Mouse (Mus musculus) heart, embryonic 10.5 days (tissue): ENCODE measurements around the gene Zbtb39. TPM values are rescaled to one million over a fixed set of nuclear protein-coding genes. Genes with fewer than 3 reads are reported as not detected.
"Not testable (repeated sequence)": the region's sequence is repeated elsewhere in the genome, so short reads cannot be mapped to it uniquely, and the experiment has no call there.

Experiments
- DNase-seq: peaks from one replicate; pipeline ENCODE4 v3.0.0-alpha.2; 2017; ENCODE audit warnings: low spot score
- H3K27ac ChIP-seq: fragments of 300-500 bp; sonication (generic); 2 replicates; pipeline ENCODE4 v1.5.1; 2016; ENCODE audit warnings: mild to moderate bottlenecking
- H3K27me3 ChIP-seq: fragments of 300-500 bp; sonication (generic); 2 replicates; pipeline ENCODE4 v1.6.1; 2016; ENCODE audit warnings: mild to moderate bottlenecking; ENCODE audit not compliant: poor library complexity, insufficient read depth, severe bottlenecking
- H3K36me3 ChIP-seq: fragments of 300-500 bp; sonication (generic); 2 replicates; pipeline ENCODE4 v1.6.1; 2016; ENCODE audit warnings: mild to moderate bottlenecking, moderate library complexity
- H3K4me1 ChIP-seq: fragments of 300-500 bp; sonication (generic); 2 replicates; pipeline ENCODE4 v1.6.1; 2016; ENCODE audit warnings: mild to moderate bottlenecking
- H3K4me3 ChIP-seq: fragments of 300-500 bp; sonication (generic); 2 replicates; pipeline ENCODE4 v1.5.1; 2016; ENCODE audit warnings: mild to moderate bottlenecking, moderate library complexity
- H3K9me3 ChIP-seq: fragments of 300-500 bp; sonication (generic); 2 replicates; pipeline ENCODE4 v1.6.1; 2016; ENCODE audit warnings: mild to moderate bottlenecking, moderate library complexity
- WGBS: fragments of 180-500 bp; shearing (Covaris S2); methylation state at CpG from one replicate; pipeline ENCODE4 v1.1.7; 2016; 5-methylcytosine and 5-hydroxymethylcytosine counted together
- polyA plus RNA-seq: library from polyadenylated mRNA; unstranded; fragments of >200 nt; fragmentation: Nextera tagmentation; extraction: Ambion mirVana; gene quantifications from 2 replicates; pipeline ENCODE4 v1.2.1, GENCODE M21; 2016

Gene Zbtb39
- polyA plus RNA-seq, 1 experiment from 2014 or later, result 4.9 TPM

DNA sequence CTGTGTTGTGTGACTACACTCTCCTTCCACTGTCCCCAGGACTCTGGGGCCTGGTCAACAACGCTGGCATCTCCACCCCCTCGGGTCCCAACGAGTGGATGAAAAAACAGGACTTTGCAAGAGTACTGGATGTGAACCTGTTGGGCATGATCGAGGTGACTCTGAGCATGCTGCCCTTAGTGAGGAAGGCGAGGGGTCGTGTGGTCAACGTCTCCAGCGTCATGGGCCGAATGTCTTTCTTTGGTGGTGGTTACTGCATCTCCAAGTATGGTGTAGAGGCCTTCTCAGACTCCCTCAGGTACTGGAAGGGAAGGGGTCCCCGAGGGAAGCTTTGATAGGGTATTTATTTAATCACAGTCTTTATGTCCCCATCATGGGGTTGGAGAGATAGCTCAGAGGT lies 23.6 kb downstream of the Zbtb39 start:
- H3K4me1 ChIP-seq, H3K36me3 ChIP-seq, H3K4me3 ChIP-seq, H3K27ac ChIP-seq, H3K27me3 ChIP-seq, H3K9me3 ChIP-seq: not testable (repeated sequence)
- peak; percentile 56 for DNase-seq
- WGBS, result 75% methylated on average over 10 of the region's 10 CpGs

DNA sequence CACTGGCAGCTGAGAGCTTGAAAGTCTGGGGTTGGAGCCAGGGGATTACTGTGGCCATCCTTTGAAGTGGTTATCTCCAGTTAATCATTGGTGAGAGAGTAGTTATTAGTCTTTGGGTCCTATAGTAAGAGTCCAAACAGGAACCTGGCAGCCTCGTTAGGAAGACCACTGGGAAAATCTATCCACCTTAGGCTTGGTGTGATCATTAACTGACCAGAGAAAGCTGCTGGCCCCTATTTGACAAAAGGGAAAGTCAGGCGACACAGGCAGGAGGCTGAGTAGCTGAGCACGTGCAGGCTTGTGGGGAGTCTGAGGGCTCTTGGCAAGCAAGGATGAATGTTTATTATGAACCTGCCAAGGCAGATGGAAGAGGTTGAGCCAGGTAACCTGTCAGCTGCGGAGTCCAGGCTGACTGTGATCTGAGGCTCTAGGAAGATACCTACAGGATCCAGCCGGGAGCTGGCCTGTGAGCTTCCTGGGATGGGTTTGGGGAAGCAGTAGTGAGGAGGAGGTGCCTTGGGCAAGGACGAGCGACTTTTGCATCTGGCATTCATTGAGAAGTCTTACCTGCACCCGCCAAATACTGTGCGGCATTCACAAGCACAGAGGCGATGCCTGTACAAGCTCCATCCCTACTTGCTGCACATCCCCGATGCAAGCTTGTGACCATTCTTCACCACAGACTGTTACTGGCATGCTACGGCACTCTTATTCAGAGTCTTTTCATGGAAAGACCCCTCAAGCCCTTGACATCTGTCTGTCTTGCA lies 24.8 kb downstream of the Zbtb39 start:
- 66% methylated on average over 12 of the region's 12 CpGs for WGBS
- Histone ChIP-seq H3K36me3 (no peaks in the 10 kb centered on the region), H3K9me3 (no peaks in the 10 kb centered on the region), H3K4me1 (no peaks in the 10 kb centered on the region), H3K4me3 (no peak overlapping the region), H3K27me3 (no peaks in the 10 kb centered on the region), H3K27ac (no peak overlapping the region)
- DNase-seq, result peak; percentile 54

DNA sequence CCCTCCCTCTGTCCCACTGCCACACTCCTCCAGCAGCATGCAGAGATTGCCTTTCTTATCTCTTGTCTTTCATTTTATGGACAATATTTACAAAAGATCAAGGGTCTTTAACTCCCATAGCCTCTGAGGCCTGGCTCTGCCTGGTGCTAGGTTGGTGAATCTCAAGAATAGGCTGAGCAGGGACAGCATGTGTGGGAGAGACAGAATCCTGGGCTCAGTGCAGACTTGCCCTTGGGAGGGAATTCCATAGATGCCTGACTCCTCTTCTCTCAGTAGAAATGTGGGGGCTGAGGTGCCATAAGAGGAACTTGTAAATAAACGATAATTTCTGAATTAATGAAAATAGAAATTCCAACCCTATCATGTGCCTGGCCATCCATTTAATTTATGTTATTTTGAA lies 27.2 kb downstream of the Zbtb39 start:
- H3K36me3 ChIP-seq, result no peaks in the 10 kb centered on the region
- H3K27ac ChIP-seq, result no peak overlapping the region
- H3K27me3 ChIP-seq, result no peaks in the 10 kb centered on the region
- DNase-seq, result peak; percentile 72
- H3K4me3 ChIP-seq, result no peak overlapping the region
- no peaks in the 10 kb centered on the region for H3K9me3 ChIP-seq
- WGBS, result 59% methylated on average over 1 of the region's 1 CpGs
- H3K4me1 ChIP-seq, result no peaks in the 10 kb centered on the region

DNA sequence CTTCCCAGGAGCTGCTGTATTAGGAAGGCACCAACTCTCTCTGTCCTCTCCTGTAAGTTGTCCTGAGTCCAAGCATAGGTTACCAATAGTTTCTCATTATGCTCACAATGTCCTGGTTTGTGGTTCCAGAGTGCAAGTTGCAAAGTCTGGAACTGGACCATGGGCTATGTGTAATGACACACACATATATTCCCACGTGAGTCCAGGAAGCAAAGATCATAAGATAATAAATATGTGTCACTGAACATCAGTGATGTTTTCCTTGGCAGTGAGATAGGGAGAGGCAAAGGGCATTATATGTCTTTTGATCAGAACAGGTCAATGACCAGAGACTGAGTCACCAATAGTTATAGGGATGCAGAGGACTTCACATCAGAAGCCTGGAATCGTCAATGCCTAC lies 36.7 kb downstream of the Zbtb39 start, which contains the start of gene Rdh9:
Rdh9 (plus strand) TSS at position 376 of the 400 bp plus-strand sequence.
- Histone ChIP-seq H3K4me1 (no peaks in the 10 kb centered on the region), H3K36me3 (no peaks in the 10 kb centered on the region), H3K27ac (no peak within 1 kb of the TSS), H3K9me3 (no peaks in the 10 kb centered on the region), H3K4me3 (no peak within 1 kb of the TSS), H3K27me3 (no peaks in the 10 kb centered on the region)
- 74% methylated on average over 2 of the region's 2 CpGs for WGBS
- DNase-seq, result peak; percentile 48

DNA sequence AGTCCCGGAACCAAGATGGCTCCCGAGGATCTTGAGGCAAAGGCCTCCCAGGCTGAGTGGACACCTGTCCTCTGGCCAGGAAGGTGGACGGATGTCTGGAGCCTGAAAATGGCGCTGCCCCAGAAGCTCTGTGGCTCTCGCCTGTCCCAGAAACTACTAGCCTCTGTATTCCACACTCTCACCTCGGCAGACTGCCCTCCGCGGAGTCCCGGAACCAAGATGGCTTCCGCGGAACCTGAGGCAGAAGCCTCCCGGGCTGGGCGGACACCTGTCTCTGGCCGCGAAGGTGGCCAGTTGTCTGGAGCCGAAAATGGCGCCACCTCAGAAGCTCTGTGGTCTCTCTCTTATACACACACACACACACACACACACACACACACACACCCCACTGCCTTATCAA lies 43.0 kb downstream of the Zbtb39 start:
- H3K36me3 ChIP-seq, H3K27ac ChIP-seq, H3K9me3 ChIP-seq, H3K4me1 ChIP-seq, H3K4me3 ChIP-seq, H3K27me3 ChIP-seq: not testable (repeated sequence)
- 92% methylated on average over 17 of the region's 17 CpGs for WGBS
- peak; percentile 39 for DNase-seq

DNA sequence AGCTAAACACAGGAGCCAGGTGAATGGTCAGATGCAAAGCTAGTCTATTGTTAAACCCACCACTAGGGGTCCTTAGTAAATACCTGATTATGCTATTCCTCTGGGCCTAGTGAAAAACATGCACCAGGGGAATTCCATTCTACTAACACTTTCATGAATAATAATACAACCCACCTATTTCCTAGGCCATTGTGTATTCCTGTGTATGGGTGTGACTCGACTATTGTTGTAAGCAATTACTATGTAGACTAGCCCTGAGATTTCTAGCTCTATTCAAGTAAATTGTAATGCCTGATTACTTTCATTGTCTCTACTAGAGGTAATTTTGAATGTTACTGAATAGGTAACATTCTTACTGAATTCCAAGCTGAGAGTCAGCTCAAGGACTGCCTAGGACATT lies 46.1 kb downstream of the Zbtb39 start:
- H3K36me3 ChIP-seq, DNase-seq, H3K4me3 ChIP-seq, H3K27me3 ChIP-seq, H3K4me1 ChIP-seq, H3K9me3 ChIP-seq, H3K27ac ChIP-seq: not testable (repeated sequence)
- 82% methylated on average over 1 of the region's 1 CpGs for WGBS

Other genes starting within 250 kb of the Zbtb39 start
- 0.22 and 0.84 TPM in 2 replicates for gene Stac3, start 237.9 kb upstream of the Zbtb39 start, polyA plus RNA-seq
- 7.8 and 9.0 TPM in 2 replicates for gene Ndufa4l2, start 224.6 kb upstream of the Zbtb39 start, polyA plus RNA-seq
- gene Shmt2, start 217.1 kb upstream of the Zbtb39 start, polyA plus RNA-seq, result 101 and 126 TPM in 2 replicates
- 0.16 and 0.33 TPM in 2 replicates for gene Nxph4, start 205.0 kb upstream of the Zbtb39 start, polyA plus RNA-seq
- 37.4 and 51.8 TPM in 2 replicates for gene Lrp1, start 118.4 kb upstream of the Zbtb39 start, polyA plus RNA-seq
- gene Stat6, start 96.6 kb upstream of the Zbtb39 start, polyA plus RNA-seq, result 22.5 and 28.1 TPM in 2 replicates
- 7.7 and 8.8 TPM in 2 replicates for gene Nemp1, start 72.6 kb upstream of the Zbtb39 start, polyA plus RNA-seq
- 11.4 and 12.6 TPM in 2 replicates for gene Nab2, start 71.0 kb upstream of the Zbtb39 start, polyA plus RNA-seq
- 0.42 and 0.45 TPM in 2 replicates for gene Myo1a, start 34.4 kb upstream of the Zbtb39 start, polyA plus RNA-seq
- 8.9 and 24.6 TPM in 2 replicates for gene Tac2, start 15.1 kb upstream of the Zbtb39 start, polyA plus RNA-seq
- 15.2 and 22.1 TPM in 2 replicates for gene Gpr182, start 12.2 kb downstream of the Zbtb39 start, polyA plus RNA-seq
- gene Rdh1, start 20.2 kb downstream of the Zbtb39 start, polyA plus RNA-seq, result 0.06 and 0.13 TPM in 2 replicates
- gene Rdh16f1, start 20.2 kb downstream of the Zbtb39 start, polyA plus RNA-seq, result not detected in 2 replicates
- 0.06 and 0.19 TPM in 2 replicates for gene Rdh9, start 36.8 kb downstream of the Zbtb39 start, polyA plus RNA-seq
- gene Rdh16, start 61.6 kb downstream of the Zbtb39 start, polyA plus RNA-seq, result not detected in 2 replicates
- gene Rdh19, start 110.4 kb downstream of the Zbtb39 start, polyA plus RNA-seq, result not detected in 2 replicates
- gene Rdh16f2, start 126.9 kb downstream of the Zbtb39 start, polyA plus RNA-seq, result not detected in 2 replicates
- gene Rdh7, start 149.3 kb downstream of the Zbtb39 start, polyA plus RNA-seq, result not detected in 2 replicates
- gene Sdr9c7, start 159.0 kb downstream of the Zbtb39 start, polyA plus RNA-seq, result not detected in 2 replicates